Mouse (Mus musculus) heart, embryonic 13.5 days (tissue): Measurements from ENCODE around the gene Taf9. TPM values are rescaled to one million over a fixed set of nuclear protein-coding genes. Genes with fewer than 3 reads are reported as not detected.

ENCODE experiments used
- ATAC-seq: fragments of 200-750 bp; cut with Nextera tagmentation; 2 replicates; pipeline ENCODE4 v1.8.0; 2017; ENCODE audit warnings: moderate TSS enrichment; ENCODE audit not compliant: insufficient number of reproducible peaks, low FRiP score, low TSS enrichment; ENCODE audit errors: extremely low read depth
- H3K27ac ChIP-seq: fragments of 300-500 bp; sonication (generic); replicated peaks from 2 replicates; pipeline ENCODE4 v1.5.1; 2015; ENCODE audit warnings: moderate library complexity, mild to moderate bottlenecking, inconsistent platforms
- H3K27me3 ChIP-seq: fragments of 300-500 bp; sonication (generic); replicated peaks from 2 replicates; pipeline ENCODE4 v1.6.1; 2015; ENCODE audit warnings: mild to moderate bottlenecking, inconsistent platforms
- H3K36me3 ChIP-seq: fragments of 300-500 bp; sonication (generic); 2 replicates; pipeline ENCODE4 v1.6.1; 2015; ENCODE audit warnings: mild to moderate bottlenecking, inconsistent platforms
- H3K4me1 ChIP-seq: fragments of 300-500 bp; sonication (generic); 2 replicates; pipeline ENCODE4 v1.6.1; 2015; ENCODE audit warnings: inconsistent platforms
- H3K4me2 ChIP-seq: fragments of 300-500 bp; sonication (generic); 2 replicates; pipeline ENCODE4 v1.6.1; 2015; ENCODE audit warnings: inconsistent platforms, mild to moderate bottlenecking, moderate library complexity
- H3K4me3 ChIP-seq: fragments of 300-500 bp; sonication (generic); 2 replicates; pipeline ENCODE4 v1.5.1; 2015; ENCODE audit warnings: moderate library complexity, mild to moderate bottlenecking, inconsistent platforms
- H3K9ac ChIP-seq: fragments of 300-500 bp; sonication (generic); 2 replicates; pipeline ENCODE4 v1.6.1; 2015; ENCODE audit warnings: inconsistent platforms, mild to moderate bottlenecking, moderate library complexity
- H3K9me3 ChIP-seq: fragments of 300-500 bp; sonication (generic); 2 replicates; pipeline ENCODE4 v1.6.1; 2016; ENCODE audit warnings: inconsistent platforms
- WGBS: fragments of 180-500 bp; shearing (Covaris S2); methylation state at CpG from one replicate; pipeline ENCODE4 v1.1.7; 2015; ENCODE audit warnings: mixed read lengths; 5-methylcytosine and 5-hydroxymethylcytosine counted together
- polyA plus RNA-seq: library from polyadenylated mRNA; unstranded; fragments of >200 nt; fragmentation: Nextera tagmentation; extraction: Ambion mirVana; gene quantifications from 2 replicates; pipeline ENCODE4 v1.2.1, GENCODE M21; 2015

Taf9 gene
- polyA plus RNA-seq, 1 experiment from 2014 or later, result 7.1 TPM

DNA sequence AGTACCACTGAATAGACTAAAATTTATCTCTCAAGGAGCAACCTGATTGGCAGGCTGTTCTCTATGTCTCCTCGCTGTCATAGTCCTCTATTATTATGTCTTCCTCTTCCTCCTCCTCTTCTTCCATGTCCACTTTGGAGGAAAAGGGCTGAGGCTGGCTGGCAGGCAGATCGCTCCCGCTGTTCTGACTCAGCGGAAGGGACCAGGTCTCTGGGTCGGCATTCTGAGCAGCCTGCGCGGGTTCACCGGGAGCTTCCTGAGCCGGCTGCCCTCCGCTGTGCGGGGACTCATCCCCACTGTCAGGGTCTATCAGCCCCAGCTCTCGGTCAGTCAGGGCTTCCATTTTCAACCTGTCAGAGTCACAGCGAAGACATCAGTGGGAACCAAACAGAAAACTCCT is 33.8 kb upstream of the Taf9 start:
- WGBS, result 76% methylated on average over 13 of the region's 13 CpGs
- no peak overlapping the region for H3K27ac ChIP-seq
- peaks cover 47% of the 10 kb centered on the region for H3K36me3 ChIP-seq
- H3K27me3 ChIP-seq, result peaks cover 7% of the 10 kb centered on the region; the same call in 1 of the 2 replicates
- H3K4me3 ChIP-seq, result no peak overlapping the region
- no peak overlapping the region for H3K9ac ChIP-seq
- H3K4me2 ChIP-seq, result no peak overlapping the region
- H3K4me1 ChIP-seq, result peaks cover 10% of the 10 kb centered on the region
- H3K9me3 ChIP-seq, result no peaks in the 10 kb centered on the region
- no peak for ATAC-seq

DNA sequence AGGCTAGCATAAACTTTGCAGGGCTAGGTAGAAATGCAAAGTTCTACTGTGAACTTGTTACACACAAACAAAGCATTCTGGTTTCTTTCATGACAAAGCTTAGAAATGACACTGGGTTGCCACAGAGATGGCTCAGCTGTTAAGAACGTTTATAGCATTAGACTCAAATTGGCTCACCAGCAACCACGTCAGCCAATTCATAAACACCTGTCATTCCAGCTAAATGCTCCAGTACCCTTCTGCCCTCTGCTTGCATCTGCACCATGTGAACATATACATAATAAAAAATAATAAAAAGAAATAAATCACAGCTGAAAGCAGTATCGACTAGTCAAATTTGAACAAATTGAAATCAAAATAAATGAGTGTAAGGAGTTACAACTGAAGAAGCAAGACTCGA is 29.1 kb upstream of the Taf9 start:
- ATAC-seq, result no peak
- Histone ChIP-seq H3K27me3 (peaks cover 6% of the 10 kb centered on the region; the same call in 1 of the 2 replicates), H3K4me3 (no peak overlapping the region), H3K4me2 (no peak overlapping the region), H3K9me3 (no peaks in the 10 kb centered on the region), H3K4me1 (no peaks in the 10 kb centered on the region), H3K9ac (no peak overlapping the region), H3K36me3 (peaks cover 85% of the 10 kb centered on the region), H3K27ac (no peak overlapping the region)
- WGBS, result 86% methylated on average over 4 of the region's 4 CpGs

DNA sequence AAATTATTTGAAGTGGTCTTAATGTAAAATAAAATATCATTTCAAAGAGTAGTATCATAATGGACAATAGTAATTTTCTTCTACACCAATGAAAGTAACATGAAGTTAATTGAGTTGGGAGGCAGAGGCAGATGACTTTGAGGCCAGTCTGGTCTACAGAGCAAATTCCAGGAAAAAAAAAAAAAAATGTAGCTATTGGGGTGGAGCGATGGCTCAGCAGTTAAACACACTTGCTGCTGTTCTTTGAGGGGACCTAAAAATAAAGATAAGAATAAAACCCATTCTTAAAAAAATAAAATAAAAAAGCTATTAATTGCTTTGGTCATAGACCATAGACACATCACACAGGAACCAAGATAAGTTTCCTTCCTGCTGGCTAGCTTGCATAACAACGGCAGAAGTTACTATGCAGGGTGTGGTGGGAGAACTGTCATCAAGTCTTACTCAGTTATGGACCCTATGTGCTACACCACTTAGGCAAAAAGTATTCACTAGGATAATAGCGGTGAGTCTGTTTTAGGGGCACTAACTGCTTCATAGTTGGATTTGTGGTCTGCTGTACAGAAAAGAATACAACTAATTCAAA is 17.2 kb upstream of the Taf9 start:
- Histone ChIP-seq H3K4me3 (no peak overlapping the region), H3K9me3 (no peaks in the 10 kb centered on the region), H3K9ac (no peak overlapping the region), H3K27ac (no peak overlapping the region), H3K27me3 (no peaks in the 10 kb centered on the region), H3K36me3 (peaks cover 84% of the 10 kb centered on the region), H3K4me2 (no peak overlapping the region), H3K4me1 (no peaks in the 10 kb centered on the region)
- WGBS, result 72% methylated on average over 3 of the region's 3 CpGs
- no peak for ATAC-seq

DNA sequence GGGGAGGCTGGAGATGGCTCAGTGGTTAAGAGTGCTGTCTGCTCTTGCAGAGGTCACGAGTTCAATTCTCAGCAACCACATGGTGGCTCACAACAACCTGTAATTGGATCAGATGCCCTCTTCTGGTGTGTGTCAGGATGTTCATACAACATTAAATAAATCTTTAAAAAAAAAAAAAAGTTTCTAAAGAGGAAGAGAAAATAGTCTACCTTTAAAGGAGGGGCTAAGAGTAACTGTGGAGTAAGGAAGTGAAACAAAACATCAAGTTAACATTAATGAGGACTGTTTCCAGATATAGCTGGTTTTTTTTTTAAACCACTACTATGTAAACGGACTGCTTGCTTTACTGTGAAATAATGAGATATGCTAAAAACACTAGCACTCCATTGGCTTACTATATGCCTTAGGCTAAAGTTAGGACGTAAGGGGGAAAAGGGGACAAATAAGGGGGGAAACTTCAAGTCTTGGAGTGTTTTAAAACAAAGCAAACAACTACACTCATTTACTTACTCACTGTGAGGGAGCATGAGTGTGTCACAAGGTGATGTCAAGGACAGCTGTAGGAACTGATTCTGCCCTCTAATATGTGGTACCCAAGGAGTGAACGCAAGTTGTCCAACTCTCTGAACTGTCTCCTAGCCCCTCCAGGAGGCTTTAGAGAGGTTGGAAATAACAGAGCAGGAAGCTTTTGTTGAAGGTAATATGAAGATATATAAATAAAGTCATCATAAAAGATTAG is 8.7 kb upstream of the Taf9 start:
- Histone ChIP-seq H3K36me3 (peaks cover 97% of the 10 kb centered on the region), H3K9me3 (no peaks in the 10 kb centered on the region), H3K9ac (no peak overlapping the region), H3K27me3 (no peaks in the 10 kb centered on the region), H3K4me2 (no peak overlapping the region), H3K27ac (no peak overlapping the region), H3K4me1 (no peaks in the 10 kb centered on the region), H3K4me3 (no peak overlapping the region)
- no peak for ATAC-seq
- WGBS, result 89% methylated on average over 4 of the region's 4 CpGs

DNA sequence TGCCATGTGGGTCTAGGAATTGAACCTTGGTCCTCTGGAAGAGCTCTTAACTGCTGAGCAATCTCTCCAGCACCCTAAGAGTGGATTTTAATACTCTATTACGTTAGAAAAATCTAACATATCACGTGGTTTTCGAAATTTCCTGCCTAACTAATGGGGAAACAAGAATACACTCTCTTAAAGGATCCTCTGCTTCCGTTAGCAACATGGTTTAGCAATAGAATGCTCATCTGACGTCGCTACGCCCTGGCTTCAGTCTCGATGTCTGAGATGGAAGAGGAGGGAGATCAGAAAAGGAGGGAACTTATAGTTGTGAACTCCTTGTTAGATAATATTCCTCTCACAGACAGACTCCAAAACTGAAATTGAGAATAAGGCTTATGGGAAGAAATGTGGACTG is 3.2 kb upstream of the Taf9 start:
- Histone ChIP-seq H3K4me3 (no peak overlapping the region), H3K27me3 (no peaks in the 10 kb centered on the region), H3K4me2 (no peak overlapping the region), H3K36me3 (peaks cover 51% of the 10 kb centered on the region), H3K9me3 (no peaks in the 10 kb centered on the region), H3K27ac (no peak overlapping the region), H3K4me1 (peaks cover 11% of the 10 kb centered on the region), H3K9ac (no peak overlapping the region)
- no peak for ATAC-seq
- WGBS, result 88% methylated on average over 8 of the region's 8 CpGs

DNA sequence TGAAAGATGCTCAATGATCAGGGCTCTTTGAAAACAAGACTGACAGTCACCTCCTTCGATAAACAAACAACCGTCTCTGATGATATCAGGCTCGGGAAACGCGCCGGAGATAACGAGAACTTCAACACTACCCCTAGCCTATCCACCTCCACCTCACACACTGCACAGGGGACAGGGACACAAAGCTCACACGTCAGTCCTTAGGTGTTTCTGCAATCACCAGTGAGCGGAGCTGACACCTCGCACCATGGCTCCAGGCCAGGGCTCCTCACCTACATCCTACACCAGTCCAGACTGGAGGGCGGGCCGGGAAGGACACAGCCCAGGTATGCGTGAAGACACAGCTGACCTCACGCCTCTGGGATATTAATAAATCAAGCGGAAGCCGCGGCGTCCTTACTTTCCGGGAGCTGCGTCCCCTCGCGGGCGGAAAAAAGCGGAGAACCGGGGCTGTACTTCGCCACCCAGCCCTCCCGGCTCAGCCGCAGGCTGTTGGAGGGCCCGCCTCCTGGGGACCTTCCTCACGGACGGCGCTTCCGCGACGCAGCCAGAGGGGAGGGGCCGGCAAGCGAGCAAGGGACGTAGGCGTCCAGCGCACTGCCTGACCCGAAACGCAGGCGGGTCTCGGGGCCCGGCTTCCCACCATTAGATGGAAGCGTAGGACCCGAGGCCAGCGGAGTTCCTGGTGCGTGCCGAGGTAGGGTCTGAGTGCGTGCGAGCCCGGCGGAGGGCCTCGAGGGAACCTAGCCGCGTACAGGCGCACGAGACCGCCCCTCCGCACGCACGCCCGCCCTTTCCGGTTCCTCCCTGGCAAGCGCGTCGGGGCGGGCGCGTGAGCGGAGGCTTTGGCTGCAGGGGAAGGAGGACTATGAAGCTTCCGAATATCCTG is 585 bp upstream of the Taf9 start, which contains the start of the genes Ak6 and Rad17:
Gene Ak6 (plus strand): TSS at position 430 of the 889 bp plus-strand sequence.
Gene Rad17 (minus strand): TSS at position 502 of the 889 bp plus-strand sequence.
- peaks cover 37% of the 10 kb centered on the region for H3K36me3 ChIP-seq
- peak within 1 kb of the TSS; percentile 96 for H3K9ac ChIP-seq
- H3K4me1 ChIP-seq, result peaks cover 11% of the 10 kb centered on the region
- WGBS, result under 1% methylated on average over 73 of the region's 73 CpGs
- H3K4me2 ChIP-seq, result peak within 1 kb of the TSS; percentile 95
- ATAC-seq, result peak; percentile 93
- H3K9me3 ChIP-seq, result no peaks in the 10 kb centered on the region
- H3K27ac ChIP-seq, result peak within 1 kb of the TSS; percentile 94
- peak within 1 kb of the TSS; percentile 85 for H3K4me3 ChIP-seq
- H3K27me3 ChIP-seq, result no peaks in the 10 kb centered on the region

DNA sequence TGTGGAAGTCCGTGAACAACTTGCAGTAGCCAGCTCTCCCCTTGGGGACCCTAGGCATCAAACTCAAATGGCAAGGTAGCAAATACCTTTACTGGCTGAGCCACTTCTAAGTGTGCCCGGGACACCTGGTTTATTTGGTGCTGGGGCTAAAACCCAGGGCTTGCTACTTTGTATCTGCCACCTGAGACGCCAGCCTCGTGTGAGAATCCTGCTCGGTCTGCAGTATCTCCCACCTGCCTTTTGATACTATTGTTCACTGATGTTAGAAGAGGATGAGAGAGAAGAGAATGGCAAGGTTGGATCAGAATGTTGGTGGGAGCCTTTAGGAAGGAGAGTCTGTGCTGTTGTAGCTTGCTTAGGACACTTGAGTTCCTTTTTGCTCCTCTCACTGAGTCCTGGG is 6.7 kb downstream of the Taf9 start:
- H3K27ac ChIP-seq, result no peak overlapping the region
- WGBS, result 84% methylated on average over 5 of the region's 5 CpGs
- H3K4me2 ChIP-seq, result no peak overlapping the region
- H3K27me3 ChIP-seq, result no peaks in the 10 kb centered on the region
- ATAC-seq, result no peak
- H3K4me3 ChIP-seq, result no peak overlapping the region
- H3K4me1 ChIP-seq, result no peaks in the 10 kb centered on the region
- peaks cover 32% of the 10 kb centered on the region for H3K36me3 ChIP-seq
- no peaks in the 10 kb centered on the region for H3K9me3 ChIP-seq
- no peak overlapping the region for H3K9ac ChIP-seq

DNA sequence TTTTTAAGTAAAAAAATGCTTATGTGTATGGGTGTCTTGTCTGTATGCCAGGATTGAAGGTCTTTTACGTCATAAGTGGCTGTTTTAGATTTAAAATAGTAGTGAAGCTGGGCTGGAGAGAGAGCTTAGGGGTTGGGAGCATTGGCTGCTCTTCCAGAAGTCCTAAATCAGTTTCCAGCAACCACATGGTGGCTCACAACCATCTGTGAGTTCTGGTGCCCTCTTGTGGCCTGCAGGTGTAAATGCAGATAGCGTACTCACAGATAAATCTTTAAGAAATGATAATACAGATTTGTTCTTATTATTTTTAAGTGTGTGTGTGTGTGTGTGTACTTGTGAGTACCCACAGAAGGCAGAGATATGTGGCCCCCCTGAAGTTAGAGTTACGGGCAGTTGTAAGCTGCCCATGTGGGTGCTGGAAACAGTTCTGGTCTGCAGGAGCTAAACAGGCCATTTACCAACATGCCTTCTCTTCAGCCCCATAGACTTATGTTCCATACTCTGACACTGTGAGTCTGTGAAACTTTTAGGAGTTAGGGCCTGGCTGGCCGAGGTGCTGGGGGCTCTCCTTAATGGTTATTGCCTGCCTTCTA is 8.6 kb downstream of the Taf9 start:
- no peak overlapping the region for H3K27ac ChIP-seq
- no peak overlapping the region for H3K4me2 ChIP-seq
- WGBS, result 38% methylated on average over 4 of the region's 4 CpGs
- no peak overlapping the region for H3K4me3 ChIP-seq
- no peaks in the 10 kb centered on the region for H3K27me3 ChIP-seq
- no peak overlapping the region for H3K9ac ChIP-seq
- peaks cover 34% of the 10 kb centered on the region for H3K36me3 ChIP-seq
- no peaks in the 10 kb centered on the region for H3K9me3 ChIP-seq
- no peaks in the 10 kb centered on the region for H3K4me1 ChIP-seq
- ATAC-seq, result no peak

DNA sequence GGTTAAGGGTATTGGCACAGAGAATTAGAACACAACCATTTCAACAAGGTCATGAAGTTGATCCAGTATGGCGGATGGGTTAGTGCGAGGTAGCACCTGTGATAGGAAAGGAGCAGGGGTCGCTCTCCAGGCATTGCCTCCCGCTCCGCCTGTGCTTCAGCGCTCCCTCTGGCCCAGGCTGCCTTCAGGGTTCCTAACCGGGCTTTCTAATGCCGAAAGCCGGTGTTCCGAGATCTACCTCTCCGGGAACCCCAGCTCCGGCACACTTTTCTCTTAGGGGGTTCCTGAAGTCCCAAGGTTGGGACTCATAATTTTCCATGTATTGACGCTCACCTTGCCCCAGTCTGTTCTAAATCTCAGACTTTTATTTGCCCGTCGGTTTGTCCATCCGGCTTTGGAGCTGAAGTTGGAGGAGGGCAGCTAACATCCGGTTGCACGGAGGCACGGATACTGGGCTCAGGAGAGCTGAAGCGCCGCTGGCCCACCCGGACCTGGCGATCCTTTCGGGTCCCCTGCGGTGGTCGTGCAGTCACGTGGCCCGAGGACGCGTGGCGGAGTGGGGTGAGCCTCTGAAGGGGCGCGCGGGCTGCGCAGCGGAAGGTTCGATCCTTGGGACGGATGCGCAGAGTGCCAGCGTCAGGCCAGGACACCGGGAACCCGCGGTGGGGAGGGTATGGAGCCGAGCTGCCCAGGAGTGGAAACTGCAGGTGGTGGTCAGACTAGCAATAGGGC is 18.1 kb downstream of the Taf9 start, which contains the start of gene Ccdc125:
Gene Ccdc125 (plus strand): TSS at position 427 of the 732 bp plus-strand sequence.
- peaks cover 4% of the 10 kb centered on the region; the same call in 1 of the 2 replicates for H3K4me1 ChIP-seq
- peak within 1 kb of the TSS; percentile 66 for H3K27ac ChIP-seq
- peaks cover 5% of the 10 kb centered on the region; the same call in 1 of the 2 replicates for H3K9me3 ChIP-seq
- H3K4me3 ChIP-seq, result peak within 1 kb of the TSS; percentile 68
- under 1% methylated on average over 44 of the region's 44 CpGs for WGBS
- peaks cover 21% of the 10 kb centered on the region for H3K36me3 ChIP-seq
- ATAC-seq, result peak; percentile 8; the same call in 1 of the 2 replicates
- no peaks in the 10 kb centered on the region for H3K27me3 ChIP-seq
- peak within 1 kb of the TSS; percentile 78 for H3K4me2 ChIP-seq
- peak within 1 kb of the TSS; percentile 84 for H3K9ac ChIP-seq

DNA sequence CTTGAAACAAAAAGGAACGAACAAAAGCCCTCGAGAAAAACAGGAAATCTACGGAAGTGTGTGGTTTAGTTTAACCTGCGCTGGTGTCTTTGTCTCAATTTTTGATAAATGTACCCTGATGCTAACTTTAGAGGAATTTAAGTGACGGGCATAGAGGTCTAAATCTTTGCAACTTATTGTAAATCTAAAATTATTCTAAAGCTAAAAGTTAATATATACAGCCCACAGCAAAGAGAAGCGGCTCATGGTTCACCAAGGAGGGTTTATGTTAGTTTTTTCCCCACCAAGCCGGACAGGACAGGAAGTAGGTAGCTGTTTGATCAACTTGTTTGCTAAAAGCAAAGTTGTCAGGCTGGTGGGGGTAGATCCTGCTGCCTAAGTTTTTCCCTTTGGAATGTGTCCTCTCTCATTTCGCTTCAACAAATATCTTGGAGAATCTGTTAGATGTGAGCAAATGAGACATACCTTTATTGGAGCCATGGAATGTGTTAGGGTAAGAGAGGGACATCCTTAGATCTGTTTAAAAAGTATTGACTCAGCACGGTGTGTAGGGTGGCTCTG is 18.9 kb downstream of the Taf9 start:
- Histone ChIP-seq H3K27ac (peak overlapping the region; percentile 66; the same call in 1 of the 2 replicates), H3K27me3 (no peaks in the 10 kb centered on the region), H3K9ac (peak overlapping the region; percentile 84), H3K36me3 (peaks cover 18% of the 10 kb centered on the region), H3K4me1 (peaks cover 4% of the 10 kb centered on the region; the same call in 1 of the 2 replicates), H3K9me3 (peaks cover 5% of the 10 kb centered on the region; the same call in 1 of the 2 replicates), H3K4me2 (peak overlapping the region; percentile 78), H3K4me3 (peak overlapping the region; percentile 68)
- ATAC-seq, result no peak
- WGBS, result 51% methylated on average over 9 of the region's 9 CpGs
